Mouse (Mus musculus) gastrocnemius, postnatal 25 days (tissue): ENCODE results near the gene Gramd1b. TPM values are rescaled to one million over a fixed set of nuclear protein-coding genes. Genes with fewer than 3 reads are reported as not detected.

Experiments used
- DNase-seq: peaks from one replicate; pipeline ENCODE4 v3.0.0; 2022
- total RNA-seq, 2 experiments: library from RNA; stranded (reverse); gene quantifications; 1 replicate in 1 of 2; 2 replicates in 1 of 2; pipeline ENCODE4 v1.2.3; 2021

The Gramd1b gene
- total RNA-seq, 2 experiments from 2014 or later, result 6.1 to 7.4 TPM

DNA sequence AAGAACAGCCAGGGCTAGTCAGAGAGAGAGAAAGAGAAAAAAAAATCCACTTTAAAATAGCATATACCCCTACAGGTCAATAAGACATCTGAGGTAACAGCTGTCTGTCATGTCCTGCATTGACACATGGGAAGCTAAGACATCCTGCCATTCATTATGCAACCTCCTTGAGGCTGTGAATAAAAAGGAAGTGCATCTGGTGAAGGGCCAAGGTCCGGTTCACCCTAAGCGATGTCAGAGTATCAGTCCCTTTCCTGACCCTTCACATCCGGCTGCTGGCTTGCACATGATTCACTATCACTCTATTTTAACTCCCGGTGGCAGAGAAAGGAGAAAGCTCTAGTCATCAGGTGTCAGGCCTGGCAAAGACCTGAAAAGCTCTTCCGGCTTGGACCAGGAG is 73.7 kb downstream of the Gramd1b start:
- DNase-seq, result no peak

DNA sequence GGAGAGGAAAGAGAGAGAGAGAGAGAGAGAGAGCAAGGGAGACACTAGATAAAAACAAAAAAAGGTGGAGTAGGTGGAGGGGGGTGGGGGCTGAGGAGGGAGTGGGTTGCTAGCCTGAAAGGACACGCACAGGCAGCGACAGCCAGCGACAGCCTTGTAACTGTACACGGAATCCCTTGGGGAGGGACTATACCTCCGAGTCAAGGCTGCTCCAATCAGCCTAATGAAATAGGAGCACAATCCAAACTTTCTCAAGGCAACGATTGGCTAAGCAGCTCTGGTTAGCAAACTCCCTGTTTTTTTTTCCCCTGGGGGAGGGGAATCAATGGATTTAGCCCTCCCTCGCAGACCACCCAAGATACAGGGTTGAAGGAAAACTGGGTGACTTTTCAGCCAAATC is 75.0 kb downstream of the Gramd1b start:
- no peak for DNase-seq

DNA sequence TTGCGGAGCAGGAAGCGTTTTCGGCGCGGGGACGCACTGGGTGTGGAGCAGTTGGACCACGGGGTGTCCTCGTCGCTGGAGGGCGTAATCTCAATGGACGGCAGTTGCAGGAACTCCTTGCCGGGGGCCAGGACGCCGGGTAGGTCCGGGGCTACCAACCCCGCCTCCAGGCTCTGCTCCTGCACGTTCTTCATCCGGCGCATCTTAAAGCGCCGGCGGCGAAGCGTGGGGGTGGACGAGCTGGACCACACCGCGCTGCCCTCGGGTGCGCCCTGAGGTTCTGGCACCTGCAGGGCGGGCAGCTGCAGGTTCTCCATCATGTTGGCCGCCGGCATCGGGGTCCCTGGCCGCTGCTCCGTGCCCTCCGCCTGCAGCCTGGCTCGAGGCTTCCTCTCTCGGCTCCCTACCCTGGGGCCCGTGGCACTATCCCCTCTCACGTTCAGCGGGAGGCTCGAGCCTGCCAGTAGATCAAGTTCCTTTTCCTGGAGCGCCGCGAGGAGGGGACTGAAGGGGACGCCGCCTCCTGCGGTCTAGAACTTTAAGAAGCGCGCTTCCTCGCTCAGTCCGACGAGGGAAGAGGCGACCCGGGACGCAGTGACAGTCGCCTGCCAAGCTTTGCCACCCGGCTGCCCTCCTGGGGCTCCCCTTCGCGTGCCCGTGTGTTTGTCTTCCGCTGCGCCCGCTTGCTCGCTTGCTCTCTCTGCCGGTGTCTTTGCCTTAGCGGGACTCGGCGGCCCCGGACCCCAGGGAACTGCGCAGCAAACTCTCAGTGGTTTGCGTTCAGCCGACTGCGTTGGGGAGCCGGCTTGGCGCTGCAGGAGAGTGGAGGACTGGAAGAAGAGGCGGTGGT is 75.6 kb downstream of the Gramd1b start:
- peak; percentile 50 for DNase-seq

DNA sequence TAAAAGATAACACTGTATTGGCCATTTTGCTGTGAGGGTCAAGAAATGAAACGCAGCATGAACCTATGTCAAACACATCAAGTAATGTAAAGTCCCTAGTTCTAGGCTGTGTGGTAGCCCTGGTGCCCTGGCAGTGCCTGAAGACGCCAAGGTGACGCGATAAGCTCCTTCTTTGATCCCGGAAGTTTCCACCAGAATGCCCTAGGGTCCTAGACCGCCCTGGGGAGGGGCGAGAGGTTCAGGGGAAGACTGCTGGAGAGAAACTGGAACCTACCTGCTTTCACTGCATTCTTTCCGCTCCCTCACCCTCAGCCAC is 76.2 kb downstream of the Gramd1b start:
- DNase-seq, result no peak

DNA sequence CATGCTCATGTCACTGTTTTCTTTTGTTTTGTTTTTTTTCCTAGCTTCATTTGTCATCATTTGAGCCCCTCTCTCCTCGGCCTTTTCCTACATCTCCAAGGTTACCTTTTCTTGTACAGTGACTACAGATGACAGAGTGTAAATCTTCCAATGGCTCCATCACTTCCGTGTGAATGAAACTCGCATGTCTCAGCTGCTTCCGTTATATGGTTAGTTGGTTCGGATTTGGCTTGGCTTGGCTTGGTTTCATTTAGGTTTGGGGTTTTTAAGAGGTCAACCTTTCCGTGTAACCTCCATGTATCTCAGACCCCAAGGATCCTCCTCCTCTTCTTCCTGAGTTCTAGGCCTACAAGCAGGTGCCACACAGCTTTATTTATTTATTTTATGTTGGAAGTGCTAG is 77.3 kb downstream of the Gramd1b start:
- DNase-seq, result no peak

DNA sequence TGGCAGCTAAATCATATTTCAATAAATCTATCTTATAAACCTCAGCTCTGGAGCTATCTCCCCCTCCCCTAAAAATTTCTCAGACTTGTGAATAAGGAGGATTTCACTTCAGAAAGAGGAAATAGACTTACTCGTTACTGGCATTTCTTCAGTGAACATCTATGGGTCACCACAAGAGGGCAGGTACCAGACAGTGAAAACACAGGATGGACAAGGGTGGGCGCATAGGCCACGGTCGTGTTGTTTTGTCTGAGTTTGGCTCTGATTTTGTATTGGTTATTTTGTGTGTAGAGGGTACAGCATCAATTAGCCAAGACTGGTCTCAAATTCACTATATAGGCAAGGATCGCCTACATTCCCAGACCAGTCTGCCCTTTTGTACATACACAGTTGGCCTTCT is 79.0 kb downstream of the Gramd1b start:
- no peak for DNase-seq

DNA sequence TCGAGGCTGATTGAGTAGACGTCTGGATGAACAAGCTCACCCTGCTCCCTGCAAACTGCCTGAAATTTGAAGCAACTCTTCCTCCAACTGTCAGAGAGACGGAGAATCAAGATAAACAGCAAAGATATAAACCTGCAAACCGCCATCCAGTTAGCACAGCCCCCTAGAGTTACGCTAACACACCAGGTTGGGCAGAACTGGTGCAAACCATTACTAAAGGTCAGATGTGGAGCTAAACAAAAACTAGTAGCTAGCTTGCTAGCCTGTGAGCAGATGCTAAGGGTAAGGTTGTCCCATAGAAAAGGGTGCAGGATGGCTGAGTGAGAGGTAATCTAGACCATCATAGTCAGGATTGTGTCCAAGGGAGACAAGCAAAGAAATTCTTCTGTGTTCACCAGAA is 80.4 kb downstream of the Gramd1b start:
- DNase-seq, result no peak

DNA sequence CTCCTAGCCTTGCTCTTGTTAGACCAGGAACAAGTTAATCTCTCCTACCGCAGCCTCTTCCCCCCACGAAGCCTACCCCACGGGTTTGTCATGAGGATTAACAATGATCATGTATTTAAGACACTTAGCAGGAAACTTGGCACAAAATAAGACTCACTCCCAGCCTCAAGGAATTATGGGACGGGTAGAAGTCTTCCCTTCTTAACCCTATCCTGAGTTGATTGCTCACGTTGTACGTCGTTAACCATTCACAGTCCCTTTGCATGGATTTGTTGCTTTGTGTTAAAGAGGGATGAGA is 80.8 kb downstream of the Gramd1b start:
- DNase-seq, result no peak

DNA sequence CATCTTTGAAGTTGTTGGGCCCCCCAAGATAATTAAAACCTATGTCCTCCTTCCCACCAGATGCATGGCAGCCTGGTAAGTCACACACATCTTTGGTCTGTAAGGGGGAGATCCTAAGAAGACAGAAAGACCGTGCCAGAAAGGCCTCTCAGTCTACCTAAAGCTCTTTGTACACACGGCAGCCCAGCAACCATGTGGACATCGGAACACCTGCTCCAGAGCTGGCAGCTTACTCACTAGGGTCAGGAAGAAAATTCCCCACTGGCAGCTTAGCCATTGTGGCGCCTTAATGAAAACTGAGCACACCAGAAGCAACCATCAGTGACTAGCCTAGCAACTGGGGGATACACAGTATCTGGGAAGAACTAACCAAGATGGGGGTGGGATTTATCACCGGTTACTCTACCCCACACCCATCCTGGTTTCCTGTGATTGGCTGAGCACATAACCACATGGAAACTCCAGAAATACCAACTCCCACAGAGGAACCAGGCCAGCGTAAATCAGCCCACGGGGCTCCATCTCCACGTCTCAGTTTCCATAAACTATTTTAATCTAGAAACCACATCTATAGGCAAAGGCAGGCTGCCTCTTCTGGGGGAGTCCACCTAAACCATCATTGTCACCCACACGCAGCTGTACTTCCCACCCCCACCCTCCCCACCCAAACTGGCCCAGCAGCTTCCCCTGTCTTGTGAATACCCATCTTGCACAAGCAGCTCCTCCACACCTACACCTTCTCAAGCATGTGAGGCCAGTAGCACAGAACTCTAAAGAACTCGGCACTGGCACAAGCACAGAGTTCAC is 81.4 kb downstream of the Gramd1b start:
- no peak for DNase-seq

DNA sequence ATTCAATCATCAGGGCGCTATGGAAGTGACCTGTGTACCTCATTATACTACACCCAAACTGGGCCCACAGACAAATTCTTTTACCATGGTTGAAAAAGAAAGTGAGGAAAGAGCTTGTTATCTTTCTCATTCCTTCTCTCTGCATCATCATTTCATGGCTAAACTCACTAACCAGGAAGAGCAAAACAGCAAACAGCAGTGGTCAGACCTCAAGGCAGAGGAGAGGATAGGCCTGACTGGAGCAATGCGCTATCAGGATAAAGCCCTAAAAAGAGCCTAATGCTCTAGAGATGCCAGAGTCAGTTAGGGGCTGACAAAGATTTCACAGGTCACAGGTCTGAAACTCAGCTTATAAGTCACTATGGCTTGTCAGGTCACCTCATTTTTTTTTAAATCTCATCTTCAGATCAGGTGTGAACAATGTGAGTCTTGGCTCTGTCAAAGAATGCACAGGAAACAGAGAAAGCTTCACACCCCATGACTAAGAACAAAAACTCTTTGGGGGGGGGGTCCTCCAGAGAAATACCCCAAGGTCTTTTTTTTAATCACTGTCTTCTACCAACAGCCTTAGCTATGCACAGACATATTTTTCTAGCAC is 82.4 kb downstream of the Gramd1b start:
- no peak for DNase-seq

DNA sequence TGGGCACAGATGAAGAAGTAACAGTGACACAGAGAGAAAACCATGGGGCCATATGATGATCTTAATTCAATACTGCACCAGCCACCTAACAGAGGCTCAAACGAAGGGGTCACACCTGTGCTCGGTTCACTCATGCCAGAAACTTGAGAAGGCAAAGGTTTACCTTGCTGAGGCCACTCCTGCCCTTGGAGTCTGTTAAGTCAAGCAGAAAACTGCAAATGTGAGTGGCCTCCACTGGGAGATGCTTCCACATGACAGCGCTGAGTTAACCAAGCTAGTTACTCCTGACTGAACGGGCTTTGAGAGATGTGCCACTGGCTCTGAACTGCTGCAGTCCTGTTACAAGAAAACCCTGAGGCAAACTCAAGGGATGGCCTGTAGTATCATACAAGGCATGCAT is 83.9 kb downstream of the Gramd1b start:
- no peak for DNase-seq

DNA sequence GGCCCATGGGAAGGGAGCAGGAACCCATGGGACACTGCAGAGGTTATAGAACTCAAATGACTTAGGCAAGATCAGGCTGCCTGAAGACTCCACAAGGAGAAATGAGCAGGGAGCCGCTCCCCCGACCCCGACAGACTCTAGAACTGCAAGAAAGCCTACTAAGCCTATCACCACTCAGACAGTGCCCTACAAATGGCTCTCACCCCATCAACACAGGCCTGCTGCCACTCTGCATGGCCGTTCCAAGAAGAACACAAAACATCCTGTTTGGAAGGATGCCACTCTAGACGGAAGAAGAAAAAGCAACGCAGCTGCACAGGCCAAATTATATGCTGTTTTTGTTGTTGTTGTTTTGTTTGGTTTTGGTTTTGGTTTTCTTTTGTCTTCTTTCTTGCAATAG is 86.2 kb downstream of the Gramd1b start:
- DNase-seq, result no peak

DNA sequence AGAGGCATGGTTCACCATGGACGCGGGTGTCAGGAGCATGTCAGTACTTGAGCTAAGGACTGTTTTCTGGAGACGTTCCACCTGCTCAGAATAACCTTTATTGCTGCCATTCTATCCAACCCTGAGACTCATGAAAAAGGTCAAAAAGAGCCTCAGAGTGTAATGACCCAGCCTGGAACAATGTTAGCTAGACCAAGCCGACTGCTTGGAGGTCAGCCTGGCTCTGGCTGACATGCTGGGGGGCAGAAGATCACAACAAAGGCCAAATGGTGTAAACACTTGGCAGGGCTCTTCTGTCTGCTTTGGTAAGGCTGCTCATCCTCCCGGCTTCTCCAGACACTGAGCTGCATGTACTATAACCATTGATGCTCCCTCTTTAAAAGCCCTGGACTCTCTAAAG is 88.4 kb downstream of the Gramd1b start:
- no peak for DNase-seq

DNA sequence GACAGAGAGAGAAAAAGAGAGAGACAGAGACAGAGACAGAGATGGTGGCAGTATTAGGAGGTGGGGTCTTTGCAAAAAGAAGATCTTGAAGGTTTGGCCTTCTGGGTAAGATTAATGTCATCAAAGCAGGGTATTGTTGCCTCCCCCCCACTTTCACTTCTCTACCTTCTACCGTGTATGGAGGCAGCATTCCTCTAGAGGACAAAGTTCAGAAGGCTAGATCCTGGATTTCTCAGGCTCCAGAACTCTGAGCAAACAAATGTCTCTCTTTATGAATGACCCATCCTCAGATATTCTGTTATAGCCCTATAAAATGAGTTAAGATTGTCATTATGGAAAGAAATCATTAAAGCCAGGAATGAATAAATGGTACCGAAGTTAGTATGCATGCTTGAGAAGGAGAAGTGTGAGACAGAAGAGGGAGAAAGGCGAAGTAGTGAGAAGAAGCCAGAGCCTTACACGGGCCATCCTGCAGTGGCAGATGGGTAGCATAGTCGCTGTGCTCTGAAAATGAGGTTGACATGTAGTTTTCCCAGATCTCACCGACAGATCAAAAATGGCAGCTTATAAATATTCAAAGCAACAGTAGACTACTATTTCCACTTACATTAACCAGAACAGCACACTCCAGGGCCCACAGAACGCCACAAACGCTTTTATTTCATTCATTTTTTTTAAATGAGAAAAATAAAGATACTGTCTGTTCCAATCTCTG is 91.1 kb downstream of the Gramd1b start:
- no peak for DNase-seq

DNA sequence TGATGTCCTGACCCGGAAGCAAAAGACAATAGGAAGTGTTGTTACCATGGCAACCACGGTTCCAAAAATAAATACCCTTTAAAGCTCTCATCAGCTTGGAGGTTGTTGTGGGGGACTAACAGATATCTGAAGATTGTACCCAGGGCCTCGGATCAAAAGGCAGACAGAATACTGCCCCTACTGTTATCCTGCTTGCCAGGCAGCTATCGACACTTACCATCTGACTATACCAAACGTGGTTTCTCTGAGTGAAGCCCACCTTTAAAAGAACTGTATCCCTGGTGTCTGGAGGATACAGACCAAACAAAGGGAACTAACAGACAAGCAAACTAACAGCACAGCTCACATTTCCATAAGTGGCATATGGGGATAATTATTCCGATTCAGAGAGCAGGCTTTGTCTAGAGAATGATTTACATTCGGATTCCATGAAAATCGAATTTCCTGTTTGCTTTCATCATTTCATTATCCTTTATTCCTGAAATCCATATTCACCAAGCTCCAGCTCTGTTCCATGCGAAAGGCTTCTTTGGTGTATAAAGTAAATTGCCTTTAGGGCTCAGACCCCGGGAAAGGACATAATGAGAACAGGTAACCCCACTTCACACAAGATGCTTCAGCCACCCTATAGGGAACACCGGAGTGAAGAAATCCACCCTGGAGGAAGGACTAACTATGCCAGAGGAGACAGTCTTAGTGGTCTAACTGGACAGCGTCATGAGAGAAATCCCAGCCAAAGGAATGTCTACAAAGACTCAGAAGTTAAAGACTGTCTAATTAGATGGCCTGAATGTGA is 92.3 kb downstream of the Gramd1b start:
- no peak for DNase-seq

DNA sequence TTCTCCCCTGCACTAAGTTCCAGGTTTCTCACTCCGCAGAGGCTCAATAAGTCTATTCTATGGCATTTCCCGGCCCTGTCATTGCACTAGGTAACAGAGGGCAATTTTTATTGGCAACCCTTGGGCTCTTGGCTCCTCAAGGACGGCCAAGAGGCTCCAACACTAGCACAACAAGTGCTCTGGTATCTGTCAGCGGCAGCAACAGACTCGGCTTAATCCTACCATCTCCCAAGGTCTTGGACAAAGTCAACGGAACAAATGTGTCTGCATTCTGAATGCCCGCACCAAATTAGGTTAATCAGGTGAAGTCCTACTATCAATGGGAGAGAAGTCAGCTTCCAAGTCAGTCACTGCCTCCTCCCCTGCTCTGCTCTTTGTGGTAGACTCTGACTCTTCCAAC is 93.3 kb downstream of the Gramd1b start:
- no peak for DNase-seq

DNA sequence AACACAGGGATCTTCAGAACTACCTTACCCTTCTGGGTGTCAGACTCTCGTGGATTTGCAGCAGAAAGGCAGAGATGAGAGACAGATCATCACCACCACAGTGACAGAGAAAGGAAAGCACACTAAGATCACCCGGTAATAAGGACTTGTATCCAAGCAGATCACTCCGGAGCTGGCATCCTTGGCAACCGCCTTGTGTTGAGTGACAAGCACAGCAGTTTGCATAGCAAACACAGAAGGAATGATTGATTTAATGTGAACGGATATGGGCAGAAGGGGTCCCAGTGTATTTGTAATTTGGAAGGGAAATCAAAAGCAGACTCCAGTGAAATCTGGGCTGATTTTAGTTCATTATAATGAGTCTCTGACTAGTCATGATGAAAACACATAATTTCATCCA is 97.9 kb downstream of the Gramd1b start:
- DNase-seq, result no peak

DNA sequence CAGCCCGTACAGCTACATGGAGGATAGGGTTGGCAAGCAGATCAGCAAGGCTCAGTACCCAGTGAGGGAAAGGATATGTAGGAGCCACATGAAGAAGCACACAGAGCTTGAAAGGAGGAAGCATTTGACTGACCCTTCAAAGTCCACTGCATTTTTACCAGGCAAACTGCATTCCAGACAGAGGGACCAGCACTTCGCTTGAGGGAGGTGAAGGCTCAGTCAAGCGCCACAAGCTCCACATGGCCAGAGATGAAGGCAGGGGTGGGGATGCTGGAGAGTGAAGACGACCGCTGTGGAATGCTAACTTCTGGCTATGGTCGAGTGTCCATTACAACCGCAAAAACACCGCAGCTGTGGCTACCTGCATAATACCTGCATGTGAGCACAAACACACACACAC is 100.2 kb downstream of the Gramd1b start:
- DNase-seq, result no peak

DNA sequence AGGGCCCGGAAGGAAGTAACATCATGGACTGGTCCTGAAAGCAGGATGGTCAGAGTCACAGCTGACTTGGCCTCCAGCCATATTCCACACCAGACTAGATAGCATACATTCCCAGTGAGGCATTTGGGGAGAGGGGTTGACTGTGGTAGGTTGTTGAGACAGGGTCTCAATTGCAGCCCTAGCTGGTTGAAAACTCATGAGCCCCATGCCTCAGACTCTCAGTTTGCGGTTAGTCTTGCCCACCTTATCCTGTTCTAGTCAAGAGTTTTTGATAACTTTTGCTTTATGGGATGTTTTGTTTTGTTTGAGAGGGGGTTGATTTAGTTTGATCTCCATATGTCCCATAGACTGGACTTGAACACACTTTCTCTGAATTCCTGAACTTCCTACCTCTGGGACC is 103.5 kb downstream of the Gramd1b start:
- DNase-seq, result no peak

DNA sequence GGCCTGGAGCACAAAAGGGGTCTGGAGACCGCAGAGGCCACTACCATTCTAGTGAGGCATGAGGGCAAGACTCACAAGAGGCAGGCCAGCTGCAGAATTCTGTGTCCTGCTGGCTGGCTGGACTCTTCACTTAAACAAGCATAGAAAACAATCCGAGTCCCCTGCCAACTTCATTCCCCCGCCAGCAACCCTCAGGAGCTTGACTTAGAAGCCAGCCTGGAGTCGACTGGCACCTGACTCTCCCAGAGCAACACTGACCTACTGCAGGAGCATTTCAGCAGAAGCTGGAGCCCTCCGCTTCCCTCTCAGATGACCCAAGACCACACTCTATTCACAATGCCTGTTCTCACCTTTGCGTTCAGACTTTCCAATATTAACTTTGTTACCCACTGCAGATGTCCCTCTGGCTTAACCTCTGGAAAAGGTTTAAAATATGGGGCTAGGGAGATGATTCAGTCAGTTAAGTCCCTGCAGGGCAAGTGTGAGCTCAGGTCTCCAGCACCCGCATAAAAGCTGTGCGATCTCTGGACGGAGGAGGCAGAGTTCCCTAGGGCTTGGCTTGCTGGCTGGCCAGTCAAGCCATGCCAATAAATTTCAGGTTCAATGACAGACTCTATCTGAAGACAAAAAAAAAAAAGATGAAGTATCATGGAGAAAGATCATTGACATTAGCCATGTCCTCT is 104.8 kb downstream of the Gramd1b start:
- DNase-seq, result no peak

DNA sequence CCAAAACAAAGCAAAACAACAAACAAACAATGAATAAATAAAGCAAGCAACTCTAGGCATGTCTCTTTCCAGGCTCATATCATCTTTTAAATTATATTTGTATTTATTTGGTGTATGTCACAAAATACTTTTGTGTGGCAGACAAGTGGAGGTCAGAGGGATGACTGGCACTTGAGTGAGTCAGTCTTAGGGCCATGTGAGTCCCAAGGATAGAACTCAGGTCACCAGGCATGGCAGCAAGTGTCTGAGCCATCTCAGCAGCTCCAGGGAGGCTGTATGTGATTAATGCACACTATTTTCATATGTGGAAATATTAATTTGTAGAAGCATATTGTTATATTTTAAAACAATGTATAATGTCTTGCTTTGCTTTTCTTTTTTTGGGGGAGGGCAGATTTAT is 106.3 kb downstream of the Gramd1b start:
- no peak for DNase-seq
